Mouse (Mus musculus): ENCODE data around the gene Tulp1. TPM values are rescaled to one million over a fixed set of nuclear protein-coding genes. Genes with fewer than 3 reads are reported as not detected.

Gene Tulp1
- polyA plus RNA-seq, 1 experiment from 2014 or later, result 1.4 TPM

GRCm38 (mm10) chr17:28308297-28309195 is 56.5 kb downstream of the Tulp1 start:
- H3K9me3 ChIP-seq (replicated peaks), result no peaks in the 10 kb centered on the region
- H3K9ac ChIP-seq, result no peak overlapping the region
- peak; percentile 7; the same call in 1 of the 2 replicates for ATAC-seq
- WGBS, result 19% methylated on average over 18 of the region's 18 CpGs
- 0 out of 2 replicates have a peak, but pooled peaks cover 9% of the 10 kb centered on the region for H3K4me1 ChIP-seq
- H3K36me3 ChIP-seq (ENCODE audit: poor library complexity, severe bottlenecking), result no peaks in the 10 kb centered on the region
- H3K4me2 ChIP-seq, result no peak overlapping the region
- H3K27me3 ChIP-seq, result no peaks in the 10 kb centered on the region
- no peak overlapping the region for H3K4me3 ChIP-seq
- H3K27ac ChIP-seq, result no peak overlapping the region

- Histone ChIP-seq H3K9ac (no peak overlapping the region), H3K9me3 (replicated peaks) (no peaks in the 10 kb centered on the region), H3K27me3 (no peaks in the 10 kb centered on the region), H3K4me3 (no peak overlapping the region), H3K4me2 (no peak overlapping the region), H3K4me1 (0 out of 2 replicates have a peak, but pooled peaks cover 4% of the 10 kb centered on the region), H3K36me3 (ENCODE audit: poor library complexity, severe bottlenecking) (no peaks in the 10 kb centered on the region), H3K27ac (no peak overlapping the region)
- 57% methylated on average over 10 of the region's 10 CpGs for WGBS
- ATAC-seq, result no peak
Measured at GRCm38 (mm10) chr17:28305172-28305571, 59.9 kb downstream of the Tulp1 start.

Other genes starting within 250 kb of the Tulp1 start
- 2.9 and 4.2 TPM in 2 replicates for gene Scube3, start 223.1 kb downstream of the Tulp1 start, polyA plus RNA-seq (2015; fragmentation: Nextera tagmentation; extraction: Ambion mirVana)
- 32.7 and 34.5 TPM in 2 replicates for gene Zfp523, start 188.1 kb downstream of the Tulp1 start, polyA plus RNA-seq (2015; fragmentation: Nextera tagmentation; extraction: Ambion mirVana)
- 3.3 and 3.6 TPM in 2 replicates for gene Def6, start 157.4 kb downstream of the Tulp1 start, polyA plus RNA-seq (2015; fragmentation: Nextera tagmentation; extraction: Ambion mirVana)
- 1.4 and 1.8 TPM in 2 replicates for gene Ppard, start 132.5 kb downstream of the Tulp1 start, polyA plus RNA-seq (2015; fragmentation: Nextera tagmentation; extraction: Ambion mirVana)
- gene Fance, start 51.7 kb downstream of the Tulp1 start, polyA plus RNA-seq (2015; fragmentation: Nextera tagmentation; extraction: Ambion mirVana), result 22.6 and 24.6 TPM in 2 replicates
- gene Rpl10a, start 36.8 kb downstream of the Tulp1 start, polyA plus RNA-seq (2015; fragmentation: Nextera tagmentation; extraction: Ambion mirVana), result 444 and 501 TPM in 2 replicates
- 2.4 and 2.8 TPM in 2 replicates for gene Tead3, start 14.4 kb downstream of the Tulp1 start, polyA plus RNA-seq (2015; fragmentation: Nextera tagmentation; extraction: Ambion mirVana)
- 29.4 and 30.1 TPM in 2 replicates for gene Fkbp5, start 152.3 kb upstream of the Tulp1 start, polyA plus RNA-seq (2015; fragmentation: Nextera tagmentation; extraction: Ambion mirVana)
- gene Armc12, start 165.6 kb upstream of the Tulp1 start, polyA plus RNA-seq (2015; fragmentation: Nextera tagmentation; extraction: Ambion mirVana), result not detected in 2 replicates
- gene Clpsl2, start 184.2 kb upstream of the Tulp1 start, polyA plus RNA-seq (2015; fragmentation: Nextera tagmentation; extraction: Ambion mirVana), result not detected in 2 replicates
- gene Clps, start 195.5 kb upstream of the Tulp1 start, polyA plus RNA-seq (2015; fragmentation: Nextera tagmentation; extraction: Ambion mirVana), result 0.54 TPM in 1 of 2 replicates, not detected in the other
- 2.8 and 2.9 TPM in 2 replicates for gene Lhfpl5, start 210.4 kb upstream of the Tulp1 start, polyA plus RNA-seq (2015; fragmentation: Nextera tagmentation; extraction: Ambion mirVana)

All from forebrain, embryonic 13.5 days (tissue).